Mouse (Mus musculus) heart, postnatal 0 days (tissue): Measurements from ENCODE around the gene Tle3. TPM values are rescaled to one million over a fixed set of nuclear protein-coding genes. Genes with fewer than 3 reads are reported as not detected.
A peak's percentile ranks its signal among the peaks of the same experiment; 100 is the strongest.

Experiments used
- ATAC-seq: fragments of 200-750 bp; cut with Nextera tagmentation; 2 replicates; pipeline ENCODE4 v1.8.0; 2017; ENCODE audit warnings: low read depth, moderate number of reproducible peaks, moderate library complexity; ENCODE audit not compliant: insufficient read depth
- DNase-seq: peaks from one replicate; pipeline ENCODE4 v3.0.0-alpha.2; 2016; ENCODE audit warnings: low spot score
- H3K27ac ChIP-seq: fragments of 300-500 bp; sonication (generic); 2 replicates; pipeline ENCODE4 v1.5.1; 2014; ENCODE audit warnings: low read depth, mild to moderate bottlenecking
- H3K27me3 ChIP-seq: fragments of 300-500 bp; sonication (generic); 2 replicates; pipeline ENCODE4 v1.6.1; 2014; ENCODE audit warnings: low read length, mixed read lengths; ENCODE audit not compliant: control insufficient read depth, insufficient read depth
- H3K36me3 ChIP-seq: fragments of 300-500 bp; sonication (generic); replicated peaks from 2 replicates; pipeline ENCODE4 v1.6.1; 2014; ENCODE audit warnings: low read length, mixed read lengths; ENCODE audit not compliant: control insufficient read depth, insufficient read depth
- H3K4me1 ChIP-seq: fragments of 300-500 bp; sonication (generic); 2 replicates; pipeline ENCODE4 v1.6.1; 2014; ENCODE audit warnings: antibody characterized with exemption; ENCODE audit not compliant: control insufficient read depth, insufficient read depth
- H3K4me2 ChIP-seq: fragments of 300-500 bp; sonication (generic); 2 replicates; pipeline ENCODE4 v1.6.1; 2014; ENCODE audit warnings: low read depth, mild to moderate bottlenecking, low read length, moderate library complexity
- H3K4me3 ChIP-seq: fragments of 300-500 bp; sonication (generic); 2 replicates; pipeline ENCODE4 v1.5.1; 2014; ENCODE audit warnings: low read depth, low read length
- H3K9ac ChIP-seq: fragments of 300-500 bp; sonication (generic); replicated peaks from 2 replicates; pipeline ENCODE4 v1.6.1; 2014; ENCODE audit warnings: low read depth, low read length, mixed read lengths
- H3K9me3 ChIP-seq: fragments of 300-500 bp; sonication (generic); replicated peaks from 2 replicates; pipeline ENCODE4 v1.6.1; 2016; ENCODE audit warnings: low read length; ENCODE audit not compliant: control insufficient read depth
- CTCF ChIP-seq: IDR thresholded peaks from 2 replicates; pipeline ENCODE4 v1.5.1; 2016; ENCODE audit warnings: antibody characterized with exemption, control low read depth, low read depth
- EP300 ChIP-seq: IDR thresholded peaks from 2 replicates; pipeline ENCODE4 v1.6.1; 2016; ENCODE audit warnings: antibody characterized with exemption, low read depth
- WGBS: fragments of 180-500 bp; shearing (Covaris S2); extraction: QIAGEN DNeasy Blood & Tissue Kit; methylation state at CpG from one replicate; pipeline ENCODE4 v1.1.7; 2014; 5-methylcytosine and 5-hydroxymethylcytosine counted together
- polyA plus RNA-seq: library from polyadenylated mRNA; unstranded; fragments of >200 nt; fragmentation: Nextera tagmentation; extraction: Ambion mirVana; gene quantifications from 2 replicates; pipeline ENCODE4 v1.2.1, GENCODE M21; 2015
- total RNA-seq: library from RNA; depleted of rRNA; stranded (reverse); fragments of >200 nt; gene quantifications from 2 replicates; pipeline ENCODE4 v1.2.3, GENCODE M21; 2014; ENCODE audit warnings: low replicate concordance

Gene Tle3
- total and polyA plus RNA-seq, 2 experiments from 2014 or later, result 4.9 to 22.8 TPM

- 0 out of 2 replicates have a peak overlapping the region, but pooled peaks have one; percentile 18 for H3K9ac ChIP-seq
- no peak overlapping the region for H3K27ac ChIP-seq
- H3K9me3 ChIP-seq, result no peaks in the 10 kb centered on the region
- 71% methylated on average over 3 of the region's 3 CpGs for WGBS
- H3K4me1 ChIP-seq, result peaks cover 4% of the 10 kb centered on the region; the same call in 1 of the 2 replicates
- TF ChIP-seq CTCF (no peak), EP300 (no peak)
- ATAC-seq, result no peak
- H3K4me2 ChIP-seq, result no peak overlapping the region
- no peak for DNase-seq
- no peak overlapping the region for H3K4me3 ChIP-seq
- peaks cover 24% of the 10 kb centered on the region; the same call in 1 of the 2 replicates for H3K36me3 ChIP-seq
- peaks cover 95% of the 10 kb centered on the region for H3K27me3 ChIP-seq
Measured at GRCm38 (mm10) chr9:61404615-61404980, 32.4 kb downstream of the Tle3 start.

- ATAC-seq (peak; percentile 64), DNase-seq (peak; percentile 32)
- Histone ChIP-seq H3K4me2 (peak overlapping the region; percentile 7; the same call in 1 of the 2 replicates), H3K36me3 (peaks cover 26% of the 10 kb centered on the region), H3K4me3 (no peak overlapping the region), H3K4me1 (peaks cover 4% of the 10 kb centered on the region; the same call in 1 of the 2 replicates), H3K9ac (0 out of 2 replicates have a peak overlapping the region, but pooled peaks have one; percentile 18), H3K27ac (no peak overlapping the region), H3K27me3 (peaks cover 94% of the 10 kb centered on the region), H3K9me3 (no peaks in the 10 kb centered on the region)
- TF ChIP-seq EP300 (no peak), CTCF (no peak)
- WGBS, result 26% methylated on average over 19 of the region's 19 CpGs
Measured at GRCm38 (mm10) chr9:61404998-61405621, 32.9 kb downstream of the Tle3 start.

GRCm38 (mm10) chr9:61406343-61406742, 34.2 kb downstream of the Tle3 start:
- H3K36me3 ChIP-seq, result peaks cover 29% of the 10 kb centered on the region
- peaks cover 4% of the 10 kb centered on the region; the same call in 1 of the 2 replicates for H3K4me1 ChIP-seq
- DNase-seq, result no peak
- H3K9ac ChIP-seq, result no peak overlapping the region
- H3K27me3 ChIP-seq, result peaks cover 89% of the 10 kb centered on the region
- ATAC-seq, result no peak
- no peak overlapping the region for H3K4me2 ChIP-seq
- TF ChIP-seq CTCF (no peak), EP300 (no peak)
- H3K27ac ChIP-seq, result no peak overlapping the region
- H3K4me3 ChIP-seq, result no peak overlapping the region
- 100% methylated on average over 1 of the region's 1 CpGs for WGBS
- H3K9me3 ChIP-seq, result no peaks in the 10 kb centered on the region

GRCm38 (mm10) chr9:61409046-61409445, 36.9 kb downstream of the Tle3 start:
- H3K36me3 ChIP-seq, result peaks cover 55% of the 10 kb centered on the region
- ATAC-seq (no peak), DNase-seq (no peak)

GRCm38 (mm10) chr9:61413665-61414456, 41.7 kb downstream of the Tle3 start:
- H3K36me3 ChIP-seq, result peaks cover 73% of the 10 kb centered on the region
- H3K4me2 ChIP-seq, result no peak overlapping the region
- H3K9me3 ChIP-seq, result no peaks in the 10 kb centered on the region
- H3K27ac ChIP-seq, result no peak overlapping the region
- no peaks in the 10 kb centered on the region for H3K4me1 ChIP-seq
- peaks cover 71% of the 10 kb centered on the region for H3K27me3 ChIP-seq
- DNase-seq (no peak), ATAC-seq (no peak)
- no peak overlapping the region for H3K4me3 ChIP-seq
- H3K9ac ChIP-seq, result no peak overlapping the region
- WGBS, result 87% methylated on average over 14 of the region's 14 CpGs
- TF ChIP-seq CTCF, result no peak
- no peak for TF ChIP-seq EP300

More at GRCm38 (mm10) chr9:61409046-61409445, 36.9 kb downstream of the Tle3 start:
- H3K9ac ChIP-seq, result no peak overlapping the region
- H3K9me3 ChIP-seq, result no peaks in the 10 kb centered on the region
- no peak overlapping the region for H3K4me3 ChIP-seq
- H3K27me3 ChIP-seq, result peaks cover 87% of the 10 kb centered on the region
- no peak overlapping the region for H3K4me2 ChIP-seq
- no peak overlapping the region for H3K27ac ChIP-seq
- no peak for TF ChIP-seq EP300
- H3K4me1 ChIP-seq, result peaks cover 4% of the 10 kb centered on the region; the same call in 1 of the 2 replicates
- 88% methylated on average over 8 of the region's 8 CpGs for WGBS
